Mouse (Mus musculus) left cerebral cortex, adult 18-20 months (tissue): ENCODE measurements around the gene B430306N03Rik. TPM values are rescaled to one million over a fixed set of nuclear protein-coding genes. Genes with fewer than 3 reads are reported as not detected.

Experiments used
- DNase-seq, 2 experiments: peaks; one replicate each; pipeline ENCODE4 v3.0.0; 2021 to 2022; ENCODE audit warnings: low spot score in 2 of 2, mixed read lengths in 1 of 2
- total RNA-seq, 2 experiments: library from RNA; stranded (reverse); gene quantifications; 2 replicates each; pipeline ENCODE4 v1.2.3; 2021

The B430306N03Rik gene
- total RNA-seq, 2 experiments from 2014 or later: 0.09 to 0.12 TPM

GRCm38 (mm10) chr17:48360462-48360861, 44.5 kb downstream of the B430306N03Rik start:
- DNase-seq: no peak

- no peak for DNase-seq
Observed at GRCm38 (mm10) chr17:48362346-48362745, 46.4 kb downstream of the B430306N03Rik start.

GRCm38 (mm10) chr17:48362966-48363365, 47.0 kb downstream of the B430306N03Rik start:
- DNase-seq: peak; percentile 38 to 53

- DNase-seq: no peak
Observed at GRCm38 (mm10) chr17:48363421-48363965, 47.6 kb downstream of the B430306N03Rik start.

- no peak for DNase-seq
Observed at GRCm38 (mm10) chr17:48365511-48366155, 49.7 kb downstream of the B430306N03Rik start.

- DNase-seq: no peak
Observed at GRCm38 (mm10) chr17:48366806-48367205, 50.9 kb downstream of the B430306N03Rik start.

GRCm38 (mm10) chr17:48371621-48372020, 55.7 kb downstream of the B430306N03Rik start:
- DNase-seq: no peak

- peak; percentile 32 to 40 for DNase-seq
Observed at GRCm38 (mm10) chr17:48372987-48373386, 57.0 kb downstream of the B430306N03Rik start.

GRCm38 (mm10) chr17:48376102-48376501, 60.2 kb downstream of the B430306N03Rik start:
- peak in 1 of 2 experiments; percentile 47 for DNase-seq

Other genes with a start within 250 kb of the B430306N03Rik start
- not detected for gene 1700067P10Rik, start 226.8 kb upstream of the B430306N03Rik start, total RNA-seq
- not detected for gene 9830107B12Rik, start 169.9 kb upstream of the B430306N03Rik start, total RNA-seq
- gene A530064D06Rik, start 148.9 kb upstream of the B430306N03Rik start, total RNA-seq: not detected
- gene Trem1, start 83.4 kb upstream of the B430306N03Rik start, total RNA-seq: not detected
- not detected for gene Trem3, start 68.4 kb upstream of the B430306N03Rik start, total RNA-seq
- under 1 TPM in 1 of 2 experiments, not detected in 1; 0.72 TPM for gene Treml4, start 51.8 kb upstream of the B430306N03Rik start, total RNA-seq
- under 1 TPM; 0.52 to 0.63 TPM for gene Treml2, start 16.6 kb upstream of the B430306N03Rik start, total RNA-seq
- gene Trem2, start 30.3 kb downstream of the B430306N03Rik start, total RNA-seq: 10 to 100 TPM in 1 of 2 experiments, 1 to 10 TPM in 1; 9.6 to 12.1 TPM
- gene Treml1, start 43.8 kb downstream of the B430306N03Rik start, total RNA-seq: under 1 TPM; 0.42 to 0.46 TPM
- 10 to 100 TPM; 25.2 to 28.7 TPM for gene Nfya, start 93.8 kb downstream of the B430306N03Rik start, total RNA-seq
- 10 to 100 TPM; 11.9 to 14.6 TPM for gene Oard1, start 93.9 kb downstream of the B430306N03Rik start, total RNA-seq
- gene Apobec2, start 116.8 kb downstream of the B430306N03Rik start, total RNA-seq: not detected
- gene Tspo2, start 135.4 kb downstream of the B430306N03Rik start, total RNA-seq: not detected
- gene Unc5cl, start 138.8 kb downstream of the B430306N03Rik start, total RNA-seq: under 1 TPM; 0.26 to 0.42 TPM